Mouse (Mus musculus) induced T-regulatory cell, adult 2 months (primary cell): ENCODE results near the gene Scn1b.

Source experiments
- DNase-seq: peaks from one replicate; pipeline ENCODE4 v3.0.0-alpha.2; 2012; ENCODE audit warnings: low read depth

The Scn1b gene

DNA sequence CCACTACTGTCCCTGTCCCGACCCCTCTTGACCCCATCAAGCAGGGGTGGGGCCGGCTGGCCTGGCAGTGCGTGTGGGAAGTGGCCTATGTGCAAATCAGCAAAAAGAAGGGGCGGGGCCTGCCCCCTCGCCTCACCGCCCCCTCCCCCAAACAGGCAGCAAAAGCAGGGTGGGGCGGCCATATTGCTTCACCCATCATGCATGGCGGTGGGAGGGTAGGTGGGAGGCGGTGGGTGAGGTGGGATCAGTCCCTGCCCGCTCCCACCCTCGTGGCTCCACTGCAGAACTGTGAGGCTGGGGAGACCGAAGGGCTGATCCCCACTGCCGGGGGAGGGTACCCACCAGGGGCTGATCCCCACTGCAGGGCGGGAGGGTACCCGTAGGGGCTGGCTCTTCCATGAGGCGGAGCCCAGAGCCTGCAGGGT is 10.1 kb downstream of the Scn1b start:
- DNase-seq, result no peak

DNA sequence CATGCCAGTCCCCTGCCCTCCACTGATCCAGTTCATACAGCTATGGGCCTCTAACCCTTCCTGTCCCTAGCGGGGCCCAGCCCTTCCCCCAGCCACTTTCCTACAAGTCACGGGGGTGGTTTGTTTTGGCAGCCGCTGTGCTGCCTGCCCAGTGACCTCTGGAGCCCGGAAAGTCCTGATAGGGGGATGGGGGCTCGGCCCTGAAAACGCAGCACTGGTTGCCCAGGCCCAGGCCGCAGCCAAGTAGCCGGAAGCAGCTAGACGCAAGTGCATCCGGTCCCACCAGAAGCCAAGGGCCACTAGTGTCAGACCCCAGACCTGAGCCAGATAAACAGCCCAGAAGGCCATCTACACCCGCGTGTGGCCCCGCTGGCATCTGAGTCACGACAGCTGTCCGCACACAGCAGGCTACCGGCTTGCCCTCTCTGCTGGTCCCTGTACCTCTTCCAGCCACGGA is 11.2 kb downstream of the Scn1b start:
- no peak for DNase-seq

DNA sequence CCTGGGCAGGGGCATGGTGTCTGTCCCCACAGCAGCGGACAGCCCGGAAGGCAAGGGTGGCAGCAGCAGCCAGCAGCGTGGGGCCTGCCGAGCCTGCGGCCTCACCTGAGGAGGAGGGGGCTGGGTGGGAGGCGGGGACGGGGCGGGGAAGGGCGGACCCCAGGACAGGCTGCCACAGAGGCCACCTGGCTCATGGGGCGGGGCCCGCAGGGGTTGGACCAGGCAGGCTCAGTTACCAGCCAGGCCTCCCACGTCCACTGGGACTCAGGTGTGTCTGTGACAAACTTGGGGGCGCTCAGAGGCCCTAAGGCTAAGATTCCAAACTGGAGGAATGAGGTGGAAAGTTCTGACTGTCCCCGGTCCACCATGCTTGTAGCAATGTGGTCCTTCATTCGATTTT is 11.6 kb downstream of the Scn1b start, which contains the start of gene Hpn:
TSS of gene Hpn (minus strand) at position 109 of the 400 bp plus-strand sequence.
- no peak for DNase-seq

DNA sequence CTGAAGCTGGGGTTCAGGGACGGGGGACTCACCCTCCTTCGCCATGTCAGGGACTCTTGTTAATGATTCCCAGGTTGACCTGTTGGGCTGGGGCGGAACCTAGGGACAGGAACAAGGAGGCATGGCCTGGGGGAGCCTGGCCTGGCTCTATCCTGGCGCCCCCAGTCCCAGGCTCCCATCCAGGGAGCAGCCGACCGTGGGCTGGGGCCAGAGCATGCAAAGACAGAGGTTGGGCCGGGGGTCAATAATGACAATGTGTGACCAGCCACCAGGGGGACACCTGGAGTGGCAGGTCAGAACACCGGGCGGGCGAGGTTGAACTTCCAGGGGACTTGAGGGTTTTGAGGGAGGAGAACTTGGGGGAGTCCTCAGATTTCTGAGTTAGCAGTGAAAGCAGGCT is 12.2 kb downstream of the Scn1b start:
- no peak for DNase-seq

DNA sequence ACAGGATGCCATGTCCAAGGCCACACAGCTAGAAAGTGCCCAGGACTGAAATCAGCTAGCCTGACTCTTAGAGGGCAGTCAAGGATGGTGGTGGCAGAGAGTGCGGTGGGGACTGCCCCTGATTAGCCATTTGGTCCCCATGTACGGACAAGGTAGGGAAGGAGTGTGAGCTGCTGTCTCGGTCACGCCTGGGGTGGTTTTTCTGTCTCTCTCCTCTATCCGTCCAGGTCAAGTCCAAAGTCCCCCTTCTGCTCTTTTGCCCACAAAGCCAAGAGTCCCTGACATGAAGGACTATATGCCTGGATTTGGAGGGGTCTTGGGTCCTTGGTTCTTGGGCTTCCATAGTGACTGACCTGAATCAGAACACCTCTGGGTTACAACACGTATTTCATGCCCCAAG is 13.0 kb downstream of the Scn1b start:
- no peak for DNase-seq

DNA sequence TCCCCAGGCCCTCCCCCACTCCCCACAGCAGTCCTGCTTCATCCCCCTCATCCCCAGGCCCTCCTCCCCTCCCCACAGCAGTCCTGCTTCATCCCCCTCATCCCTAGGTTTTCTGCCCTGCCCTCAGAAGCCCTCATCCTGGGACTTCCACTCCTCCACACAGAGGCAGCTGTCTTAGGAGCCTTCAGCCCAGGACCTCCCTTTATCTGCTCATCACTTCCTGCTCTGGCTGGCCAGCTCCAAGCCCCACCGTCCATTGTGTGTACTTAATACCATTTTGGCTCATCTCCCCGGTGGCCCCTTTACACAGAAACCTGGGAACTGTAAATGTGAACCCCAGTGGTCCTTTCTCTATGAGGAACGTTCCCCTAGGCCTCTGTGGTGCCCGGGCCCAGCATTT is 14.8 kb downstream of the Scn1b start:
- no peak for DNase-seq

DNA sequence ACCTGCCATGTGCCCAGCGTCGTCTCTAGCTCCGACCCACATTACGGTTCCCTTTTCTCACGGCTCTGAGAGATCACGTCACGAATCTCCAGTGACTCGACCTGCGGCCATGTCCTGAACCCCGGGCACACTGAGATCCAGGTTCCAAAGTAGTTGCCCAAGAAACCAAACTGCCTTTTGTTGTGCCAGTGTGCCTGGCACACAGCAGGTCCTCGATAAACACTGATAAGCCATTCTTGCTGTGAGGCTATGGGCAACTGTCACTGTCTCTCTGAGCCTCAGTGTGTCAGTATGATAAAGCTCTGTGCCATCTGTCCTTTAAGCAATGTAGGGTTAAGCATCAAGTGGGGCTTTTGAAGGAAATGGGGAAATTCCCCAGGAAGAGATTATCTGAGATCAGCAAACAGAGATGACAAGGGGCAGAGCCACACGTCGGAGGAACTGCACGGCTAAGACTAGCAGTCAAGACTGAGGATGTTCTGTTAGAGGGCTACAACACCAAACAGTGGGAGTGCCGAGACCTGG is 15.9 kb downstream of the Scn1b start:
- DNase-seq, result peak; percentile 88

DNA sequence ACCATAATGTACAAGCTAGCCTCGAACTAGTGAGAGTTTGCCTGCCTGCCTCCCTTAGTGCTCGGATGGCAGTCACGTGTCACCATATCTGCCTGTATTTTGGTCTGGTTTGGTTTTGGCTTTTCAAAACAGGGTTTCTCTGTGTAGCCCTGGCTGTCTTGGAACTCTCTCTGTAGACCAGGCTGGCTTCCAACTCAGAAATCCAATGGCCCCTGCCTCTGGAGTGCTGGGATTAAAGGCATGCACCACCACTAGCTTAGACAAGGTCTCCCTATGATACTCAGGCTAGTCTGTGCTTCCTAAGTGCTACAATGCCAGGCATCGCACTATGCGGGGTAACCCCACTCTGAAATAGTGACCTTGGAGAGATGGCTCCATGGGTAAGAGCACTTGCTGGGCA is 17.0 kb downstream of the Scn1b start:
- DNase-seq, result no peak

DNA sequence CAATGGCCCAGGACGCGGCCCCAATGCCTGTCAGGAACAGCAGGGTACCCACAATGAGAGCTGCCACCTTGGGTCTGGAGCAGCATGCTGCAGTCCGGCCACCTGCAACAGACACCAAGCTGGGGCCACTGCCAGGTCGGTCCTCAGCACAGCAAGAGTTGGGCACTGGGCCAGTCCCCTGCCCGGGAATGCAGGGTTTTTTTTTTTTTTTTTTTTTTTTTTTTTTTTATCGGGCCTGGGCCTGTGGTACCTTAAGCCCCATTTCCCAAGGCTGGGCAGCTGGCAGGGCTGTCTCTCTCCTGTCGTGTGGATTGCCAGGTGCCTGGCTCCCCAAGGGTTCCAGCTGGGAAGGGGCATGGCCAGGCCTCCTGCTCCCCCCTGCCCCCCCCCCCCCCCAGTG is 17.7 kb downstream of the Scn1b start:
- no peak for DNase-seq

DNA sequence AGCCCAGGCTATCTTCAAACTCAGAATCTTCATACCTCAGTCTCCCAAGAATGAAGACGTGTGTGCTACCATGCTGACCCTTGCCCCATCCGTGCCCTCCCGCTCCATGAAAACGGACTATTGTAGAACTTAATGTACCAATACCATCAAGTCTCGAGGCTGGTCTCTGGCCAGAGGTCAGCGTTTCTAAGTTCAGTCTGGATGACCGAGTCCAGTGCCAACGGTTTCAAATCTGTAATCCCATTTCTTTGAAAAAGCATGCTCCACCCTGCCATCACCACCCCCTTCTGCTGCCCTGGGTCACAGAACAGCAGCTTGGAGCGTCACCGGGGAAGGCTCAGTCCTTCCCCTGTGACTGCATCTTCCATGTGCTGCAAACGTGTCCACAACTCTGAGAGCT is 19.0 kb downstream of the Scn1b start:
- no peak for DNase-seq

DNA sequence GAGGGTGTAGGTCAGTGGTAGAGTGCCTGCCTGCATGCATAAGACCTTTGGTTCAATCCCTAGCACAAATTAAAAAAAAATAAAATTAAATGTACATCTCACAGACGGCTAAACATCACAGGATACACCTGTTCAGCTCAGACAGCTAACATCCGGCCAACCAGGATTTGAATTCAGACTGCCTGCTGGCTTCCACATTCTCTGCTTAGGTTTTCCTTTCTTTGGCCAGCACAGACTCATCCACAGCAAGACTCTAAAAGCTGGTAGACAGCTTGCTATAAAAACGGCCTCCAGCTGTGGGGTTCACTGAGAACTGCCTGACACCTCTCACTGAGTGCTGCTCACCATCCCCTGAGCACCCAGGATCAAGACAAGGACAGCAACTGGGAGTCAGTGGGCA is 20.6 kb downstream of the Scn1b start:
- DNase-seq, result no peak

DNA sequence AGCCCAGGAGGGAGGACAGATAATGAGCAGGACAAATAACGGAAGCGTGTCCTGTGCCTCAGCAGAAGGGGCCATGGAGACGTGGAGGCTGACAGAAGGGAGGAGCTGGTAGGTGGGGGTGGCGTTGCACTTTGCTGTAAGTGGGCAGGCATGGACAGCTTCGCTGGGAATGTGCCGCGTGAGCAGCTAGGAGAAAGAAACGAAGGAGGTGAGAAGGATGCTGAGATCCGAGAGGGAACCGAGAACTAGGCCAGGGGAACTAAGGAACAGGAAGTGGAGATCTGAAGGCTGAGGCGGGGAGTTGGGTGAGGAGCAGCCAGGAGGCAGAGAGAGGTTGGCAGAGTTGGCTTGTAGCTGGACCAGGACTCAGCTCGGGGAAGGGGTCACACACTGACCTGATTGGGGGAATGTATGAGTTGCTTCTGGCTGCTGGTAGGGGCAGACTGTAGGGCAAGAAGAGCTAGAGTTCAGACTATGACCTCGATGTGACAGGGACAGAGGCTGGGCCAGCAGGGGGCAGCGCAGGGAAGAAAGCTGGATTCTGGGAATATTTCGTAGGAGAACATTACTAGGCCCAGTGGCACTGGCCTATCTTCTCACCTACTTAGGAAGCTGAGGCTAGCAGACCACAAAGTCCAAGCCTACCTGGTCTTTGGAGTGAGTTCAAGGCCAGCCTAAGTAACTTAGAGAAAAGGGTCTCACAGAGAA is 21.6 kb downstream of the Scn1b start:
- DNase-seq, result no peak

DNA sequence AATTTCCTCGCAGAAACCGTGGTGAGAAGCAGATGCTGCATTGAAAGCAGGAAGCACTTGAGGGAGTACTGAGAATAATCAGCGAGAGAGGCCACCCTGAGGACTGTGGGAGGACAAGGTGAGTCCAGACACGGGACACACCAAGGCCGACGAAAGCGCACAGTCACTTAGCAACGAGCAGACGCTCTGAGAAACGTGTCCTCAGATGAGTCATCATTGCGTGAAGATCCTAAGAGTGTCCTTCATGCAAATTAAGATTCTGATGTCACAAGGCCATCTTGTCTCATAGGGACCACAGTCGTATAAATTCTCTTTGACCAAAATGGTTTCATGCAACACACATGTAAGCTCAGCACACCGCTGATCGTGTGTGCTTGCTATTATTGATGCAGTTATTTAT is 26.0 kb downstream of the Scn1b start:
- peak; percentile 56 for DNase-seq

DNA sequence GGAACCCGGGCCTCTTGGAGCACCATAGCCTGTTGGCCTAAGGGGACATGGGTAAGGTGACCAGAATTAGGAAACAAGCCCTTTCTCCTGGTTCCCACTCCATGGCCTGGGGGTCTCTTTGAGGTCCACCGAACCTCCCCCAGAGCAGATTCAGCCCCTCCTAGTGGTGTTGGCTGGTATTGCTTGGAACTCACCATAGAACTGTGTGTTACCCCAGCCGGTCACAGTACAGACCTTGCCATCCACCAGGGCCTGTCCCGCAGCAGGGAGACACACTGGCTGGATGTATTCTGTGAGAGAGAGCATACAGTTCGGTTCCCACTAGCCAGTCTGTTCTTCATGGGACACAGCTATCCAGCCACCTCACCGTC is 27.2 kb downstream of the Scn1b start:
- peak; percentile 37 for DNase-seq

DNA sequence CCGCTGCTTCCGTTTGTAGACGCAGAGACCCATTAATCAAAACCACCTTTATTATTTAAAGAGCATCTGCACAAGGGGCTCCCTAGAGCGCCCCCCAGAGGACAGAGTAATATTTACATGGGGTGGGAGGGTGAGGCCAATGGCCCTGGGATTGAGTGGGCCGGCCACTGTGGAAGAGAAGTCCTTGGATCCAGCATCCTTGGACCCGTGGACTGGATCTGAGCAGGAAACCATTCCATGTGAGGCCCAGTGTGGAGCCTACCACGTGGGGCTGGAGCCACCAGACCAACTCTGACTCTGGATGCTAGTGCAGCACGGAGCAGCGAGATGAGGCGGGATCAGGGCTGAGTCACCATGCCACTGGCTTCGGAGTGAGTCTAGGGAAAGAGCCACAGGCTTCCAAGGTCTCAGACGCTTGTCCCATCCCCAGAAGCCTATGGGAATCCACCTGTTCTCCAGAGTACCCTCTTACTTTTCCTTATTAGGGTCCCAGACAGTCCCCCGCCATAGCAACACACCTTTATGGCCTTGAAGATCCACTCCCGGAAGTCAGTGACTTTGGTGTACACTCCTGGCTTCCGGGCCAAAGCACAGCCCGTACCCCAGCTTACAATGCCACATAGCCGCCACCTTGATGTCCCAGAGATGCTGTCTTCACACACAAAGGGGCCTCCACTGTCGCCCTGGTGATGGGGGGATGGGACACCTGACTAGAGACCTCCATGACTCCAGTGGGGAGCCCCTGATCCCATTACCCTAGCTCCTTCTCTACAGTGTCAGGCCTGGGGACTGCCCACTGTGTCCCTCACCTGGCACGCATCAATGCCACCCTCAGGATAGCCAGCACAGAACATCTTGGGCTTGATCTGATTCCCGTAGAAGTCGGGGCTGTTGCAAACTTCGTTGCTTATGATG is 27.8 kb downstream of the Scn1b start:
- no peak for DNase-seq

DNA sequence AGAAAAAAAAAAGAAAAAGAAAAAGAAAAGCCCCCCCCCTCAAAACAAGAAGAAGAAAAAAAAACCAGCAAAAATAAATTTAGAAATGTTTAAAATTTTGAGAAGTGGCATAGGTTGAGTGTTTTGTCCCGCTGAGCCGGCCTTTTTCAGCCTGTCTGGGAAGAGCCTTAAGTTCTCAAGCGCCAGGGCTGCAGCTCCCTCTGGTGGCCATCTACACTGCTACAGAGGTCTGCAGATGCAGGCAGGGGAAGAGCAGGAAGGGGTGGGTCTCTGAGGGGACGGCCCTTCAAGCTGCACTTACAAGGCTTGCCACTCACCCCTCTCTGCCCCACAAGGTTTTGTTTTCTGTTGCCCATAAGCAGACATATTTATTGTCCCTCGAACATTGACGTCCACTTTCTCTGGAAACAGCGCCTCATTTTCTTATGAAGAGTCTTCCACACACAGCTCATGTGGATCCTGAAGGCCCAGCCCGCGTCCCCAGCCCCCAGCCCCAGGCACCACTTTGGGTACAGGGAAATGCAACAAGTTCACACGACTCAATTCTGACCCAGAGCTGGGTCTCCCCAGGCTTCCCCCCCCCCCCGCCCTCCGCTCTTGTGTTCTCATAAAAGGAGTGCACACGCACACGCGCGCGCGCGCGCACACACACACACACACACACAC is 29.1 kb downstream of the Scn1b start:
- DNase-seq, result peak; percentile 95

DNA sequence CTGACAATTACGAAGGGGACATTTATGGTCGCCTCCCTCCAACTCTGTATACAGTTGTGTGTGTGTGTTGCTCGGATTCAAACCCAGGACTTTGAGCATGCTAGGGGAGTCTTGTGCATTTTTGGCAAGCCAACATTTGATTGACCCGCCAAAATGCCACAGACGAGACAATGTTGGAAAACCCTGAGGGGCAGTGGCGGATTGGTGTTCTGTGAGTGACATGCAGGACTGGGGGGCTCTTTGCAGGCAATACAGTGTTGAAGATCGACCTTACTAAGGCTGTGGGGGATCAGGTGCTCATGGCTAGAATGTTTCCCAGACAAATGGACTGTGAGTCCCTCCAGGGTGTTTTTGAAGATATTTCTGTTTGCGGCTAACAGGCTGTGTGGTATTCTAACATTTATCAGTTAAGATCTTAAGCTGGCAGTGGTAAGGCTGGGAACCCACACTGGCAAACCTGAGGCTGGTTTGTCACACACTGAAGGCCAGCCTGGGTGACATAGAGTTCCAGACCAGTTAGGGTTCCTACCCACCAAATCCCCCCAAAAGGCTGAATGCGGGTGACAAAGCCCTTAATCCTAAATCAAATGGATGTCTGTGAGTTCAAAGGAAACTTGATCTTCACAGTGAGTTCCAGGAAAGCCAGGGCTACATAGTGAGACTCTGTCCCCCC is 29.8 kb downstream of the Scn1b start:
- peak; percentile 31 for DNase-seq

DNA sequence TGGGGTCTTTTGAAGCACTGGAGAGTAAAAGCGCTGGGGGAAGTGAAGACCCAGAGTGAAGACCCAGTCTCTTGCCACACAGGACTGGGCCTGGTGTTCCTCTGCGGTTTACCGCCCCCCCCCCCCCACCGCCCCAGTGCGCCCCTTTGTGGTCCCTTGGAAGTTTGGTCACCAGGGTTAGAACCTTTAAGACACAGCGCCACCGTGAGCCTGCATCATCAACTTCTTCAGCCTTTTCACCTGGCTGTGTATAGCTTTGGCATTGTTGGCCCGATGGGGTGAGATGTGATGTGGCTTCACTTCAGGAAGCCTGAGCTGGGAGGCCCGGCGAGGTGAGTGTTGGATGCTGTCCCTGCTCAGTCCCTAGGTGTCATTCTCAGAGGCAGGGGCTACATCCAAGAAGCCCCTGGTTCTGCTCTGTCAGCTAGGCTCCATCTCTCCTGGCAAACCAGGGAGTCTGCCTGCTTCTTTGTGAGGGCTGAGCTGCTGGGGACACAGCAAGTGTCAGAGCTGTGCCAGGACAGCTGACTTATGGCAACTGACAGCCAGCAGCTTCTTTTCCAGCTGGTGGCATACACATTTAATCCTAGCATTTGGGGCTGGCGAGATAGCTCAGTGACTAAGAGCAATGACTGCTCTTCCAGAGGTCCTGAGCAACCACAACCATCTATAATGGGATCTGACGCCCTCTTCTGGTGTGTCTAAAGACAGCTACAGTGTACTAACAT is 31.9 kb downstream of the Scn1b start:
- peak; percentile 59 for DNase-seq

DNA sequence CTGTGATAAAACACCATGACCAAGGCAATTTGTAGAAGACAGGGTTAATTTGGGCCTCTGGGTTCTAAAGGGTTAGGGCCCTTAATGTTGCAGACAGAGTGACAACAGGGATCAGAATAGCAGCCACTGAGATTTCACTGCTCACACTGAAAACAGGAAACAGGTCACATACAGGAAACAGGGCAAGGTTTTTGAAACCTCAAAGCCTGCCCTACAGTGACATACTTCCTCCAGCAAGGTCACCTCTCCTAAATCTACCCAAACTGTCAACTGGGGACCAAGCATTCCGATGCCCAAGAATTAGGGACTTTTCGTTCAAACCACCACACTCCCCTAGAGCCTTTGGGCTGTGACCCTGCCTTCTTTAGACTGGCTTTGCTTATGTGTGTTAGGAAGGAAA is 37.1 kb downstream of the Scn1b start:
- DNase-seq, result peak; percentile 87

DNA sequence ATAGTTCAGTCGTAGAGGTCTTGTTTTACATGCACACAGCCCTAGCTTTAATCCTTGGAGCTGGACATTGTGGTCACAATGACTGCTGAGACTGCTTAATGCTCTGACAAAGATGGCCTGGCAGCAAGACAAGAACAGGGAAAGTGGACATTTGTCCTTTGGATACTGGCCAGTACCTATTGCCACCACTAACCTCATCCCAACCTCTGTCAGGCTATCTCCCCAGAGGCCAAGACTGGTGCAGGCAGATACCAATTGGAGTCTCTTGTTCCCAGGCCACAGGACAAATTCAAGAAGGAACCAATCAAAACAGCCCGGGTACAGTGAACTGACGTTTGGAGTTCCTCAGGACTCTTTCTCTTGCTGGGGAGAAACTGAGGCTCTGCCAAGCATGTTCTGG is 38.6 kb downstream of the Scn1b start:
- no peak for DNase-seq

DNA sequence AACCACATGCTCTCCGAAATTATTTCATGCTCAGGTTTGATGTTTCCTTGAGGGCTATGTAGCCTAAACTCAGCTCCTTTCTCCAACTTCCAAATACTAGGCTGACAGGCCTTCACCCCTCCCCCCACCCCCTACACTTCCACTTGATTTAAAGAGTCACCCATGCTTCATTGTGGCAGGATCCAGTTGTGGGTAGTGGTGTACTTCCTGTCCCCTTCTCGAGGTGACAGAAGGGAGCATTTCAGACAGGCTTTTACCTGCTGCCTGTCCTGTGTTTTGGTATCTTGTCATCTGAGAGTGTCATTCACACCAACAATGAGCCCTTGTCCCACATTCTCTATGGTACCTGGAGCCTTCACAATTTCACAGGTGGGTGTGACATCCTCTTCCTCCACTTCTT is 39.5 kb downstream of the Scn1b start:
- peak; percentile 66 for DNase-seq
